ENCODE assay signal across 25 mouse cellular contexts in genomic region chr3:156208420-156208819, GRCm38 (mm10).
DNase-seq lines count a peak whose midpoint lies in the region; ATAC-seq lines count a peak whose summit lies in the region.
"Had no signal": no experiment of that assay in that cellular context is flagged by ENCODE, and none has a peak within 500 bp of the region (broad histone marks: within the 10 kb centered on the region; RNA-seq: fewer than 3 reads in every experiment).

No protein-coding gene starts in this region.

- H3K27me3 ChIP-seq in heart, embryonic 10.5 days (ENCODE audit: insufficient read depth, poor library complexity, severe bottlenecking): no peaks in the 10 kb centered on the region
- no peaks in the 10 kb centered on the region for H3K27me3 ChIP-seq in heart, embryonic 13.5 days (replicated peaks)
- H3K27me3 ChIP-seq in heart, embryonic 16.5 days (ENCODE audit: control insufficient read depth, insufficient read depth, low read length): no peaks in the 10 kb centered on the region
- H3K27me3 ChIP-seq: CH12.LX; embryonic facial prominence, embryonic 12.5 days; forebrain, embryonic 13.5 days; Patski had no signal

- DNase-seq in heart, adult 18-20 months: peak; percentile 14 to 22
- DNase-seq in heart, embryonic 10.5 days (ENCODE audit: low spot score): no peak
- DNase-seq in heart, postnatal 36 days: no peak
- DNase-seq in heart, postnatal 25 days (ENCODE audit: low spot score): no peak
- peak; percentile 13 to 31 for DNase-seq in heart, postnatal 10 days
- no peak for DNase-seq in heart, adult 11 months
- DNase-seq: adrenal gland, adult 8-10 months; adrenal gland, postnatal 14 days; adrenal gland, postnatal 36 days; B cell, adult 2 months; cerebellum, adult 11-12 months; cerebellum, adult 2 months; cerebellum, adult 9-10 months; cerebellum, postnatal 10 days; cerebellum, postnatal 25 days had no signal

- H3K4me3 ChIP-seq in heart, embryonic 10.5 days: no peak overlapping the region
- H3K4me3 ChIP-seq in heart, embryonic 13.5 days: no peak overlapping the region
- H3K4me3 ChIP-seq in heart, embryonic 16.5 days (ENCODE audit: low read length): no peak overlapping the region
- H3K4me3 ChIP-seq: embryonic facial prominence, embryonic 10.5 days; embryonic facial prominence, embryonic 12.5 days; forebrain, embryonic 13.5 days had no signal

- intact Hi-C loops in heart, postnatal 36 days (cut with DNase I): no loop called here
- intact Hi-C loops in heart, postnatal 25 days (cut with DNase I): no loop called here
- intact Hi-C loops in heart, postnatal 10 days (cut with DNase I): no loop called here

- H3K9ac ChIP-seq in heart, embryonic 13.5 days: no peak overlapping the region
- H3K9ac ChIP-seq in heart, embryonic 16.5 days (ENCODE audit: low read length): no peak overlapping the region
- H3K9ac ChIP-seq: embryonic facial prominence, embryonic 12.5 days; forebrain, embryonic 13.5 days had no signal

- no peaks in the 10 kb centered on the region for H3K36me3 ChIP-seq in heart, embryonic 10.5 days
- H3K36me3 ChIP-seq in heart, embryonic 13.5 days: no peaks in the 10 kb centered on the region
- H3K36me3 ChIP-seq in heart, embryonic 16.5 days (ENCODE audit: control insufficient read depth, insufficient read depth): no peaks in the 10 kb centered on the region
- H3K36me3 ChIP-seq: embryonic facial prominence, embryonic 10.5 days; embryonic facial prominence, embryonic 12.5 days; G1E had no signal

- WGBS in heart, embryonic 10.5 days: 25% methylated on average over 1 of the region's 1 CpGs
- 30% methylated on average over 1 of the region's 1 CpGs for WGBS in heart, embryonic 13.5 days
- WGBS in heart, embryonic 16.5 days: 17% methylated on average over 1 of the region's 1 CpGs

- no peaks in the 10 kb centered on the region; the same call in 1 of the 2 replicates for H3K4me1 ChIP-seq in heart, embryonic 10.5 days
- H3K4me1 ChIP-seq in heart, embryonic 13.5 days: peaks cover 23% of the 10 kb centered on the region
- H3K4me1 ChIP-seq in heart, embryonic 16.5 days (ENCODE audit: control insufficient read depth, insufficient read depth, low read length): 0 out of 2 replicates have a peak, but pooled peaks cover 2% of the 10 kb centered on the region
- H3K4me1 ChIP-seq: embryonic facial prominence, embryonic 10.5 days; embryonic facial prominence, embryonic 12.5 days; forebrain, embryonic 13.5 days had no signal

- no peak overlapping the region for H3K27ac ChIP-seq in heart, embryonic 10.5 days
- H3K27ac ChIP-seq in heart, embryonic 13.5 days (replicated peaks): 0 out of 2 replicates have a peak overlapping the region, but pooled peaks have one; percentile 12
- H3K27ac ChIP-seq in heart, embryonic 16.5 days (ENCODE audit: low read length): peak overlapping the region; percentile 53
- H3K27ac ChIP-seq: embryonic facial prominence, embryonic 10.5 days; embryonic facial prominence, embryonic 12.5 days; forebrain, embryonic 13.5 days had no signal

- H3K9me3 ChIP-seq in heart, embryonic 10.5 days: no peaks in the 10 kb centered on the region
- H3K9me3 ChIP-seq in heart, embryonic 13.5 days: no peaks in the 10 kb centered on the region
- H3K9me3 ChIP-seq in heart, embryonic 16.5 days (replicated peaks; ENCODE audit: control insufficient read depth, low read length): no peaks in the 10 kb centered on the region
- H3K9me3 ChIP-seq: embryonic facial prominence, embryonic 10.5 days; embryonic facial prominence, embryonic 12.5 days; forebrain, embryonic 13.5 days; G1E had no signal

- no peak for ATAC-seq in heart, embryonic 13.5 days (ENCODE audit: extremely low read depth, insufficient number of reproducible peaks, low FRiP score, low TSS enrichment)
- peak; percentile 41; the same call in 1 of the 2 replicates for ATAC-seq in heart, embryonic 16.5 days (replicated peaks; ENCODE audit: extremely low read depth, insufficient read depth, low FRiP score)
- ATAC-seq: activated CD4-positive, CD25-positive, alpha-beta regulatory T cell, adult 4 months; CD4-positive, CD25-positive, alpha-beta regulatory T cell, adult 4 months; forebrain, embryonic 13.5 days; Patski had no signal

- no peak overlapping the region for H3K4me2 ChIP-seq in heart, embryonic 13.5 days
- H3K4me2 ChIP-seq in heart, embryonic 16.5 days (ENCODE audit: low read depth, low read length): no peak overlapping the region
- H3K4me2 ChIP-seq: embryonic facial prominence, embryonic 12.5 days; forebrain, embryonic 13.5 days had no signal

Comparison
In these comparisons a context has a peak if more than half of its experiments do, and no peak if none do; other contexts are left out.
1. DNase-seq: peak in heart, adult 18-20 months (2 of 2) and heart, postnatal 10 days (2 of 2); none in heart, embryonic 10.5 days (single experiment), heart, postnatal 36 days (0 of 2), heart, postnatal 25 days (single experiment) and heart, adult 11 months (single experiment).